Mouse (Mus musculus): ENCODE data around the gene Pnpla2. TPM values are rescaled to one million over a fixed set of nuclear protein-coding genes. Genes with fewer than 3 reads are reported as not detected.

The Pnpla2 gene
- polyA plus RNA-seq, 1 experiment from 2014 or later, result 20.5 TPM

- Histone ChIP-seq H3K4me3 (replicated peaks; ENCODE audit: low read length) (peak overlapping the region; percentile 70), H3K36me3 (ENCODE audit: control insufficient read depth, insufficient read depth) (no peaks in the 10 kb centered on the region; the same call in 1 of the 2 replicates), H3K4me2 (ENCODE audit: low read length) (peak overlapping the region; percentile 89), H3K27ac (ENCODE audit: low read length) (no peak overlapping the region), H3K27me3 (replicated peaks; ENCODE audit: control insufficient read depth, insufficient read depth, low read length) (no peaks in the 10 kb centered on the region), H3K9me3 (ENCODE audit: control insufficient read depth, low read length) (no peaks in the 10 kb centered on the region), H3K9ac (replicated peaks; ENCODE audit: low read depth, low read length) (peak overlapping the region; percentile 88), H3K4me1 (replicated peaks; ENCODE audit: control insufficient read depth, insufficient read depth, low read length) (peaks cover 45% of the 10 kb centered on the region)
- no peak for ATAC-seq
- 35% methylated on average over 2 of the region's 2 CpGs for WGBS
These were observed 18.5 kb upstream of the Pnpla2 start for GRCm38 (mm10) chr7:141436523-141436892.

- 5% methylated on average over 53 of the region's 53 CpGs for WGBS
- Histone ChIP-seq H3K9me3 (ENCODE audit: control insufficient read depth, low read length) (no peaks in the 10 kb centered on the region), H3K4me1 (replicated peaks; ENCODE audit: control insufficient read depth, insufficient read depth, low read length) (peaks cover 48% of the 10 kb centered on the region), H3K27ac (ENCODE audit: low read length) (peak within 1 kb of the TSS; percentile 80), H3K36me3 (ENCODE audit: control insufficient read depth, insufficient read depth) (no peaks in the 10 kb centered on the region; the same call in 1 of the 2 replicates), H3K4me3 (replicated peaks; ENCODE audit: low read length) (peak within 1 kb of the TSS; percentile 70), H3K27me3 (replicated peaks; ENCODE audit: control insufficient read depth, insufficient read depth, low read length) (no peaks in the 10 kb centered on the region), H3K9ac (replicated peaks; ENCODE audit: low read depth, low read length) (peak within 1 kb of the TSS; percentile 88), H3K4me2 (ENCODE audit: low read length) (peak within 1 kb of the TSS; percentile 89)
- peak; percentile 80 for ATAC-seq
These were observed 17.5 kb upstream of the Pnpla2 start, which contains the start of gene Slc25a22 for GRCm38 (mm10) chr7:141437178-141438120. TSS of gene Slc25a22 (minus strand) at chr7:141437892.

DNA sequence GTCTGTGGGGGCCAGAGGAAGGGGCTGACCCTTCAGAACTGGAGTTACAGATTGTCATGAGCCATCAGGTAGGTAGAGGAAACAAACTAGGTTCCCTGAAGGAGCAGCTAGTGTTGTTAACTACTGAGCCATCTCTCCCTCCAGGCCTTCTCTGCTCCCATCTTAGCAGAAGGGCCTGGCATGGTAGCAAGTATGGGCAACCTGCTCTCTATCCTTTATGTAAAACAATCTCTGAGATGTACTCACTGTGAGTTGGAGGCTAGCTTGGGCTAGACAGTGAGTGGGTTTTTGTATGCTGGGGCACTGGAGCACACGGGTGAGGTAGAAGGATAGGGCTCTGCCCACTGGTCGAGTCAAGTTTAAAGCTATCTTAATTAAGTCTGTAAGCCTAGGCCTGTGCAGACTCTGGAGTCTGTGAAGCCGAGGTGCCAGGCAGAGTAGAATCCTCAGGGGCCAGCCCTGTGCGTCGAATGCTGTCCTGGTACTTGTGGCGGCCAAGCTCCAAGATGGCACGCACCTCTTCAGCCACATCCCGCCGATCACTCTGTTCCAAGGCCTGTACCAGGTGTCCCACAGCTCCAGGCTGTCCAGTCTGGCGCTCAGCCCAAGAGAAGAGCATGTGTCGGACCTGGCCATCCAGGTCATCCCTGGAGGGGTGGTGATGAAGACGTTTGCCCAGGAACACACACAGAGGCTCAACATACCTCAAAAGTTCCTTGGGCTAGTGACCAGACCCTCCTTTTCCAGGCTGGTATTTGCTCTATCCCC is 16.6 kb upstream of the Pnpla2 start:
- Histone ChIP-seq H3K4me2 (ENCODE audit: low read length) (no peak overlapping the region), H3K9me3 (ENCODE audit: control insufficient read depth, low read length) (no peaks in the 10 kb centered on the region), H3K36me3 (ENCODE audit: control insufficient read depth, insufficient read depth) (no peaks in the 10 kb centered on the region; the same call in 1 of the 2 replicates), H3K27ac (ENCODE audit: low read length) (no peak overlapping the region; the same call in 1 of the 2 replicates), H3K4me3 (replicated peaks; ENCODE audit: low read length) (no peak overlapping the region), H3K4me1 (replicated peaks; ENCODE audit: control insufficient read depth, insufficient read depth, low read length) (peaks cover 48% of the 10 kb centered on the region), H3K9ac (replicated peaks; ENCODE audit: low read depth, low read length) (no peak overlapping the region), H3K27me3 (replicated peaks; ENCODE audit: control insufficient read depth, insufficient read depth, low read length) (no peaks in the 10 kb centered on the region)
- ATAC-seq, result no peak
- 91% methylated on average over 12 of the region's 12 CpGs for WGBS

DNA sequence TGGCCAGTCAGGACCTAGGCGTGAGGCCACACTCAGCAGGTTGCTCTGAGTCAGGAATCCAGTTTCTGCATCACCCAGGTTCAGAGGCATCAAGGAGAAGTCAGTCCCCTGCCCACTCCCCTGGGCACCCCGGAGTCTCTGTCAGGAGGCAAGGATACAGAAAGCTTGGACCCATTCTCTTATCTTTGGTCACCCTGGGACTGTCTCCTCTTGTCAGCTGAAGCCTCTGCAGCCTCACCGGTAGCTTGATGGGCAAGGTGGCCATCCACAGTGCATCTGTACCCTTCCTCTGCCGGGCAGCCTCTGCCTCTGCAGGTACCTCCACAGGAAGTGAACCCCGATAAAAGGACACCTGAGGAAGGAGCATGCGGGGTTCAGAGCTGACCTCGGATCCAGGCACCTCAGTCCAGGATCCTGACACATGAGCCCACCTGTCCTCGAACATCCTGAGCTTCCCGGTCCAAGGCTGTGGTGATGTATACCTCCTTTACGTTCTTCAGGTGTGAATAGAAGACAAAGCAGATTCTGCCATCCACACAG is 15.8 kb upstream of the Pnpla2 start:
- Histone ChIP-seq H3K9me3 (ENCODE audit: control insufficient read depth, low read length) (no peaks in the 10 kb centered on the region), H3K27ac (ENCODE audit: low read length) (no peak overlapping the region), H3K4me1 (replicated peaks; ENCODE audit: control insufficient read depth, insufficient read depth, low read length) (peaks cover 42% of the 10 kb centered on the region), H3K4me2 (ENCODE audit: low read length) (no peak overlapping the region), H3K4me3 (replicated peaks; ENCODE audit: low read length) (no peak overlapping the region), H3K36me3 (ENCODE audit: control insufficient read depth, insufficient read depth) (no peaks in the 10 kb centered on the region; the same call in 1 of the 2 replicates), H3K27me3 (replicated peaks; ENCODE audit: control insufficient read depth, insufficient read depth, low read length) (no peaks in the 10 kb centered on the region), H3K9ac (replicated peaks; ENCODE audit: low read depth, low read length) (no peak overlapping the region)
- WGBS, result 92% methylated on average over 10 of the region's 10 CpGs
- ATAC-seq, result no peak

DNA sequence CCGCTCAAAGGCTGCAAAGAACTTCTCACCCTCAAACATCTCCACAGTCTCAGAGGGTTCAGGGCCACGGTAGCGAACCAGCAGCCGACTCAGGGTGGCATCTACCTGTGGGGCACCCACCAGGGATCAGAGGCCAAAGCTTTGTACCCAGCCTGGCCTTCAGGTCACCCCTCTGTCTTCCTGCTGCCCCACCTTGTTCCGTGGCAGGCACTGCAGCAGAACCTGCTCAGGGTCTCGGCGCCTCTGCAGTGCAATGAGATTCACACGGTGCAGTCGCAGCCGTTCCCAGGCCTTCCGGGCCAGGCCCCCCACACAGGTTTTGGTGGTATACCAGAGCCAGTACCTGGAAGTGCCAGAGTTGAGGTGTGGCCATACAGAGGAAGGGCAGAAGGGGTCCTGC is 15.2 kb upstream of the Pnpla2 start:
- Histone ChIP-seq H3K27ac (ENCODE audit: low read length) (no peak overlapping the region), H3K4me2 (ENCODE audit: low read length) (no peak overlapping the region), H3K9ac (replicated peaks; ENCODE audit: low read depth, low read length) (no peak overlapping the region), H3K4me1 (replicated peaks; ENCODE audit: control insufficient read depth, insufficient read depth, low read length) (peaks cover 38% of the 10 kb centered on the region), H3K36me3 (ENCODE audit: control insufficient read depth, insufficient read depth) (no peaks in the 10 kb centered on the region; the same call in 1 of the 2 replicates), H3K4me3 (replicated peaks; ENCODE audit: low read length) (no peak overlapping the region), H3K9me3 (ENCODE audit: control insufficient read depth, low read length) (no peaks in the 10 kb centered on the region), H3K27me3 (replicated peaks; ENCODE audit: control insufficient read depth, insufficient read depth, low read length) (no peaks in the 10 kb centered on the region)
- 93% methylated on average over 11 of the region's 11 CpGs for WGBS
- ATAC-seq, result no peak

- no peak overlapping the region for H3K27ac ChIP-seq (ENCODE audit: low read length)
- ATAC-seq, result no peak
- no peaks in the 10 kb centered on the region; the same call in 1 of the 2 replicates for H3K36me3 ChIP-seq (ENCODE audit: control insufficient read depth, insufficient read depth)
- no peak overlapping the region for H3K4me3 ChIP-seq (replicated peaks; ENCODE audit: low read length)
- no peaks in the 10 kb centered on the region for H3K9me3 ChIP-seq (ENCODE audit: control insufficient read depth, low read length)
- no peak overlapping the region for H3K9ac ChIP-seq (replicated peaks; ENCODE audit: low read depth, low read length)
- H3K4me1 ChIP-seq (replicated peaks; ENCODE audit: control insufficient read depth, insufficient read depth, low read length), result peaks cover 33% of the 10 kb centered on the region
- WGBS, result 23% methylated on average over 6 of the region's 6 CpGs
- no peak overlapping the region for H3K4me2 ChIP-seq (ENCODE audit: low read length)
- no peaks in the 10 kb centered on the region for H3K27me3 ChIP-seq (replicated peaks; ENCODE audit: control insufficient read depth, insufficient read depth, low read length)
These were observed 14.4 kb upstream of the Pnpla2 start for GRCm38 (mm10) chr7:141440613-141441012.

GRCm38 (mm10) chr7:141441460-141441859 is 13.5 kb upstream of the Pnpla2 start:
- peaks cover 25% of the 10 kb centered on the region for H3K4me1 ChIP-seq (replicated peaks; ENCODE audit: control insufficient read depth, insufficient read depth, low read length)
- WGBS, result 92% methylated on average over 9 of the region's 9 CpGs

GRCm38 (mm10) chr7:141442199-141442598 is 12.8 kb upstream of the Pnpla2 start:
- no peak for ATAC-seq
- no peaks in the 10 kb centered on the region; the same call in 1 of the 2 replicates for H3K36me3 ChIP-seq (ENCODE audit: control insufficient read depth, insufficient read depth)
- peak overlapping the region; percentile 33 for H3K9ac ChIP-seq (replicated peaks; ENCODE audit: low read depth, low read length)
- H3K4me1 ChIP-seq (replicated peaks; ENCODE audit: control insufficient read depth, insufficient read depth, low read length), result peaks cover 18% of the 10 kb centered on the region
- WGBS, result 89% methylated on average over 13 of the region's 13 CpGs
- no peak overlapping the region for H3K27ac ChIP-seq (ENCODE audit: low read length)
- no peaks in the 10 kb centered on the region for H3K27me3 ChIP-seq (replicated peaks; ENCODE audit: control insufficient read depth, insufficient read depth, low read length)
- no peak overlapping the region for H3K4me3 ChIP-seq (replicated peaks; ENCODE audit: low read length)
- H3K4me2 ChIP-seq (ENCODE audit: low read length), result peak overlapping the region; percentile 62
- no peaks in the 10 kb centered on the region for H3K9me3 ChIP-seq (ENCODE audit: control insufficient read depth, low read length)

More at GRCm38 (mm10) chr7:141441460-141441859, 13.5 kb upstream of the Pnpla2 start:
- H3K27me3 ChIP-seq (replicated peaks; ENCODE audit: control insufficient read depth, insufficient read depth, low read length), result no peaks in the 10 kb centered on the region
- H3K4me3 ChIP-seq (replicated peaks; ENCODE audit: low read length), result no peak overlapping the region
- no peaks in the 10 kb centered on the region for H3K9me3 ChIP-seq (ENCODE audit: control insufficient read depth, low read length)
- H3K27ac ChIP-seq (ENCODE audit: low read length), result no peak overlapping the region
- H3K9ac ChIP-seq (replicated peaks; ENCODE audit: low read depth, low read length), result no peak overlapping the region
- H3K36me3 ChIP-seq (ENCODE audit: control insufficient read depth, insufficient read depth), result no peaks in the 10 kb centered on the region; the same call in 1 of the 2 replicates
- ATAC-seq, result no peak
- H3K4me2 ChIP-seq (ENCODE audit: low read length), result no peak overlapping the region
